Mouse (Mus musculus) forebrain, postnatal 0 days (tissue): ENCODE data around the gene Stt3b. TPM values are rescaled to one million over a fixed set of nuclear protein-coding genes. Genes with fewer than 3 reads are reported as not detected.

Source experiments
- ATAC-seq: fragments of 200-750 bp; cut with Nextera tagmentation; 2 replicates; pipeline ENCODE4 v1.8.0; 2017; ENCODE audit warnings: mild to moderate bottlenecking, moderate library complexity
- DNase-seq: peaks from one replicate; pipeline ENCODE4 v3.0.0-alpha.2; 2015
- H3K27ac ChIP-seq: fragments of 300-500 bp; sonication (generic); 2 replicates; pipeline ENCODE4 v1.5.1; 2014; ENCODE audit warnings: low read depth, mild to moderate bottlenecking, antibody characterized with exemption, low read length, moderate library complexity, mixed read lengths
- H3K27me3 ChIP-seq: fragments of 300-500 bp; sonication (generic); 2 replicates; pipeline ENCODE4 v1.6.1; 2014; ENCODE audit warnings: mild to moderate bottlenecking, low read length, mixed read lengths; ENCODE audit not compliant: insufficient read depth
- H3K36me3 ChIP-seq: fragments of 300-500 bp; sonication (generic); 2 replicates; pipeline ENCODE4 v1.6.1; 2014; ENCODE audit warnings: mild to moderate bottlenecking, moderate library complexity; ENCODE audit not compliant: insufficient read depth
- H3K4me1 ChIP-seq: fragments of 300-500 bp; sonication (generic); 2 replicates; pipeline ENCODE4 v1.6.1; 2014; ENCODE audit warnings: antibody characterized with exemption; ENCODE audit not compliant: insufficient read depth
- H3K4me2 ChIP-seq: fragments of 300-500 bp; sonication (generic); 2 replicates; pipeline ENCODE4 v1.6.1; 2014; ENCODE audit warnings: low read depth, mild to moderate bottlenecking, moderate library complexity
- H3K4me3 ChIP-seq: fragments of 300-500 bp; sonication (generic); 2 replicates; pipeline ENCODE4 v1.5.1; 2014; ENCODE audit warnings: low read depth, low read length, mixed read lengths
- H3K9ac ChIP-seq: fragments of 300-500 bp; sonication (generic); 2 replicates; pipeline ENCODE4 v1.6.1; 2014; ENCODE audit warnings: mild to moderate bottlenecking
- H3K9me3 ChIP-seq: fragments of 300-500 bp; sonication (generic); 2 replicates; pipeline ENCODE4 v1.6.1; 2016; ENCODE audit warnings: low read length
- CTCF ChIP-seq: sonication (generic); IDR thresholded peaks from 2 replicates; pipeline ENCODE4 v1.5.1; 2016; ENCODE audit warnings: antibody characterized with exemption, control low read depth, low read depth
- WGBS: fragments of 180-500 bp; shearing (Covaris S2); extraction: QIAGEN DNeasy Blood & Tissue Kit; methylation state at CpG from one replicate; pipeline ENCODE4 v1.1.7; 2014; 5-methylcytosine and 5-hydroxymethylcytosine counted together
- polyA plus RNA-seq: library from polyadenylated mRNA; unstranded; fragments of >200 nt; fragmentation: Nextera tagmentation; extraction: Ambion mirVana; gene quantifications from 2 replicates; pipeline ENCODE4 v1.2.1, GENCODE M21; 2015
- total RNA-seq: library from RNA; depleted of rRNA; stranded (reverse); fragments of >200 nt; gene quantifications from 2 replicates; pipeline ENCODE4 v1.2.3, GENCODE M21; 2014

Gene Stt3b
- total and polyA plus RNA-seq, 2 experiments from 2014 or later, result 53.5 to 73.3 TPM

DNA sequence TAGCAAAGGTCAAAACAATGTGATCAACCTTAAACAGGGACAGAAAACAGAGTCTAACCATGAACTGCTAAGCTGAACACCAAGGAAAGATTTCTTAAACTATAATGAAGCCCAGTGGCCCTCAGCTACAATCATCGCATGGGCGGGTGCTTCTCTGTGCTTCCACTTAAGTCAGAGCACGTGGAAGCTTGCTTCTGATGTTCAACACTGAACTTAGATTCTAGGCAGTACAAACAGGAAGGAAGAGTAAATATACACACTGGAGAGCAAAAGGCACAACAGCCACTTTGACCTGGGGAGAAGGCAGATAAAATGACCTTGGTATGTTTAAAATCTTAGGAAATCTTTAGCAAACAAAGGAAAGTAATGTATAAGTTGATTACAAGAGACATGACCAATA is 38.7 kb downstream of the Stt3b start:
- no peak overlapping the region for H3K4me3 ChIP-seq
- H3K4me2 ChIP-seq, result no peak overlapping the region
- no peaks in the 10 kb centered on the region for H3K27me3 ChIP-seq
- H3K9me3 ChIP-seq, result no peaks in the 10 kb centered on the region
- H3K4me1 ChIP-seq, result no peaks in the 10 kb centered on the region
- H3K36me3 ChIP-seq, result peaks cover 20% of the 10 kb centered on the region
- DNase-seq (no peak), ATAC-seq (no peak)
- no peak for TF ChIP-seq CTCF
- WGBS, result 88% methylated on average over 3 of the region's 3 CpGs
- H3K27ac ChIP-seq, result no peak overlapping the region
- H3K9ac ChIP-seq, result no peak overlapping the region

DNA sequence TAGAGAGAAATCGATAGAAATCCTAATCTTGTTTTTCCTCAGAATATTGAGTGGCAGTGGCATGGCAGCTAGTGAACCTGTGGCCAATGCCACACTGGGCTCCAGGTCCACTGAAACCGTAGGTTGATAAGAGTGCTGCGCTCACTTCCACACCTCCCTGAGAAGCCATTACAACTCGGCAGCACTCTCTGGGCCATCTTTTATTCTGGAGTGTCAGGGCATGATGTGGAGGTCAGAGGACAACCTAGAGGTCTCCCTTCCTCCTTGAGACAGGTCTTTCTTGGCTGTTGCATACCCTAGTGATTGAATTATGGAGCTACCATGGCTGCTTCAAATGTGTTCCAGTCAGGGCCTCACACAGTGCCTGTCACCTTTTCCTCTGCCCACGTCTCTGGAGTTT is 48.3 kb downstream of the Stt3b start:
- peaks cover 8% of the 10 kb centered on the region for H3K36me3 ChIP-seq
- H3K27me3 ChIP-seq, result no peaks in the 10 kb centered on the region
- DNase-seq (no peak), ATAC-seq (no peak)
- no peaks in the 10 kb centered on the region for H3K9me3 ChIP-seq
- TF ChIP-seq CTCF, result no peak
- 84% methylated on average over 5 of the region's 5 CpGs for WGBS
- no peaks in the 10 kb centered on the region for H3K4me1 ChIP-seq
- H3K4me2 ChIP-seq, result no peak overlapping the region
- H3K27ac ChIP-seq, result no peak overlapping the region
- no peak overlapping the region for H3K4me3 ChIP-seq
- no peak overlapping the region for H3K9ac ChIP-seq

DNA sequence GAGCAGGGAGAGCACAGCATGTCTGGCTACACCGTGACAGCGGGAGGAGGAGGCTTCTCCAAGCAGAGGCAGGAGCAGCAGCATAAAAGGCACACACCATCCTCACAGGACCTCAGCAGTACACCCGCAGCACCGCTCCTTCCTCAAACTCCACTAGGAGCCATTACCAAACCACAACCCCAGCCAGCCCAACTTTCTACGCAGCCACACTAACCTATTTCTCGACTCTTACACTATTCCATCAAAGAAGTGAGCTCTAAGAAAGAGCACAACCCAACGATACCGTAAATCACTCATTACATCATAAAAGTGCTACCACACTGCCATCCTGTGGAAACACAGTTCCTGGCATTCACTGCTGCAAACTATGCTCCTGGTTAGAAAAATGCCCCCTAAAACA is 48.8 kb downstream of the Stt3b start:
- no peak overlapping the region for H3K4me3 ChIP-seq
- no peak overlapping the region for H3K27ac ChIP-seq
- no peaks in the 10 kb centered on the region for H3K9me3 ChIP-seq
- H3K4me2 ChIP-seq, result no peak overlapping the region
- no peaks in the 10 kb centered on the region for H3K4me1 ChIP-seq
- no peaks in the 10 kb centered on the region for H3K27me3 ChIP-seq
- TF ChIP-seq CTCF, result peak; percentile 82
- peaks cover 8% of the 10 kb centered on the region for H3K36me3 ChIP-seq
- DNase-seq (peak; percentile 65), ATAC-seq (peak; percentile 58; the same call in 1 of the 2 replicates)
- H3K9ac ChIP-seq, result no peak overlapping the region
- 73% methylated on average over 8 of the region's 8 CpGs for WGBS

DNA sequence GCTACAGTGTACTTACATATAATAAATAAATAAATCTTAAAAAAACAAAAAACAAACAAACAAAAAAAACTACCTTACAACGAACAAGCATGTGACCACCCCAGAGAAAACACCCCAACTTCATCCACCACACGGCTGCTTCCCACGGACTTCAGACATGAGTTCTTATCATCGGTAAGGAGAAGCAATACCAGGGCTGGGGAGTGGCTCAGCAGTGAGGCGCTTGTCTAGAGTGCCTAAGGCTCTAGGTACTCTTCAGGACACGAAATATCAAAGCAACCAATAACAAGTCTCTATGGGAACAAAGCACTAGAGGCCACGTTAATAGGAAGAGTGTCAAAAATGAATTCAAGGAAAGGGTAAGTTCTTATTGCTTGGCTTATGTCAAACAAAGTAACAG is 49.8 kb downstream of the Stt3b start:
- Histone ChIP-seq H3K4me2 (no peak overlapping the region), H3K9me3 (no peaks in the 10 kb centered on the region), H3K9ac (no peak overlapping the region), H3K4me1 (no peaks in the 10 kb centered on the region), H3K27me3 (no peaks in the 10 kb centered on the region), H3K27ac (no peak overlapping the region), H3K36me3 (peaks cover 7% of the 10 kb centered on the region; the same call in 1 of the 2 replicates), H3K4me3 (no peak overlapping the region)
- TF ChIP-seq CTCF, result no peak
- DNase-seq, result no peak
- WGBS, result 87% methylated on average over 7 of the region's 7 CpGs
- ATAC-seq, result no peak

DNA sequence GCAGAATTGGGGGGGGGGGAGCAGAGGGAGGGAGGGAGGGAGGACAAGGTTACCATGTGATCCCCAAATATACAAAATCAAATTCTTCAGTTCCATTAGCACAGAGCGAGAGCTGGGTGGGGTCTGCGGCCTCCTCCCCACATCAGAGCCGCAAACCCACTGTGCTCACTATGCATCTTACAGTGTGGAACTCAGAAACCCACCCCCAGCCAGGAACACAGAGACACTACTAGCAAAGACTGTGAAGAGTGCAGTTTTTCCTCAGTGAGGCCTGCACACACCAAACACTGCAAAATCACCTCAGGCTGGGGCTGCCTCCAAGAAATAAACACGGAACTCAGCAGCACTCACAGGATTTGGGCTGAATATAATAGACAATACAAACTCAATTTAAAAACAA is 50.4 kb downstream of the Stt3b start:
- ATAC-seq (no peak), DNase-seq (no peak)
- Histone ChIP-seq H3K9ac (no peak overlapping the region), H3K27ac (no peak overlapping the region), H3K4me1 (no peaks in the 10 kb centered on the region), H3K36me3 (peaks cover 12% of the 10 kb centered on the region), H3K4me3 (no peak overlapping the region), H3K27me3 (no peaks in the 10 kb centered on the region), H3K4me2 (no peak overlapping the region), H3K9me3 (no peaks in the 10 kb centered on the region)
- TF ChIP-seq CTCF, result no peak
- 82% methylated on average over 4 of the region's 4 CpGs for WGBS

DNA sequence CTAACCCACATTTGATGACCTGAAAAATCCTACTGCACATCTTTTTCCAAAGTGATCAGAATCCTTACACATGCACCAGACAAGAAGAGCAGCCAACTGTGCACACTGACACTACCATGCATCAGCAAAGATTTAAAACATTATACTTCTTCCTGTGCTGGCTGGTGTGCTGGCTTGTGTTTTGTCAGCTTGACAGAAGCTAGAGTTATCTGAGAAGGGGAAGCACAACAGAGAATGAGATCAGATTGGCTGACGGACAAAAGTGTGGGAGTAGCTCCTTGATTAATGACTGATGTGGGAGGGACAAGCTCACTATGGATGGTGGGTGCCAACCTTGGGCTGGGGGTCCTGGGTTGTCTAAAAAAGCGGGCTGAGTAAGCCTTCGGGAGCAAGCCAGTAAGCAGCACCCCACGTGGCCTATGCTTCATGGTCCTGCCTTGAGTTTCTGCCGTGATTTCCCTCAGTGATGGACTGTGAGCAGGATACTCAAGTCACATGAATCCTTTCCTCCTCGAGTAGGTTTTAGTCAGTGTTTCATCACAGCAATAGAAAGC is 52.4 kb downstream of the Stt3b start:
- no peaks in the 10 kb centered on the region for H3K9me3 ChIP-seq
- H3K27ac ChIP-seq, result no peak overlapping the region
- DNase-seq (no peak), ATAC-seq (no peak)
- no peak overlapping the region for H3K4me3 ChIP-seq
- 74% methylated on average over 6 of the region's 6 CpGs for WGBS
- H3K36me3 ChIP-seq, result peaks cover 21% of the 10 kb centered on the region
- H3K27me3 ChIP-seq, result no peaks in the 10 kb centered on the region
- H3K9ac ChIP-seq, result no peak overlapping the region
- no peaks in the 10 kb centered on the region for H3K4me1 ChIP-seq
- H3K4me2 ChIP-seq, result no peak overlapping the region
- no peak for TF ChIP-seq CTCF

DNA sequence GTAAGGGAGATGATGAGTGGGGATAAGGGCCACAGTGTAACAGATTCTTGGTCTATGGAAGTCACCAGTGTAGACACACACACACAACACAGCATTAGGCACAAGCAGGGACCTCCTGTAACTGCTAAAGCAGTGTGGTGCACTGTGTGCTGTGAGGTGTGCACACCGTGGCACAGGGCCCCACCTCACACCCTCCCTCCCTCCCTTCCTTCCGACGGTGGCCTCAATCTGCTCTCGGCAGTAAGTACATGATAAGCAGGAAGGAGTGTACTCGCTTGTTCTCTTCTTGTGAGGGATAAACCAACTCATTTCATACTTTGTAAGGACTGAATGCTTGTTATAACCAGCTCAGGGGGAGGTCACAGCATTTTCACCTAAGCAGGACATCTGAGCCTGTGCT is 61.1 kb downstream of the Stt3b start:
- H3K4me3 ChIP-seq, result no peak overlapping the region
- no peak for TF ChIP-seq CTCF
- peaks cover 70% of the 10 kb centered on the region for H3K36me3 ChIP-seq

More for the DNA sequence above, 61.1 kb downstream of the Stt3b start:
- no peaks in the 10 kb centered on the region for H3K4me1 ChIP-seq
- no peak overlapping the region for H3K27ac ChIP-seq
- DNase-seq, result no peak
- H3K9me3 ChIP-seq, result no peaks in the 10 kb centered on the region
- H3K4me2 ChIP-seq, result no peak overlapping the region
- 81% methylated on average over 5 of the region's 5 CpGs for WGBS
- no peaks in the 10 kb centered on the region for H3K27me3 ChIP-seq
- no peak overlapping the region for H3K9ac ChIP-seq
- no peak for ATAC-seq
